Mouse (Mus musculus) MN1 (cell line): Measurements from ENCODE around the gene Arhgap44.
A peak's percentile ranks its signal among the peaks of the same experiment; 100 is the strongest.

ENCODE experiments used
- DNase-seq: peaks from one replicate; pipeline ENCODE4 v3.0.0-alpha.2; 2016; ENCODE audit warnings: low spot score

The Arhgap44 gene

GRCm38 (mm10) chr11:65003611-65004010 is 159.2 kb downstream of the Arhgap44 start:
- DNase-seq: no peak

- no peak for DNase-seq
Measured at GRCm38 (mm10) chr11:65001729-65002128, 161.0 kb downstream of the Arhgap44 start.

- no peak for DNase-seq
Measured at GRCm38 (mm10) chr11:64999685-65000084, 163.1 kb downstream of the Arhgap44 start.

- no peak for DNase-seq
Measured at GRCm38 (mm10) chr11:64998439-64998838, 164.3 kb downstream of the Arhgap44 start.

- no peak for DNase-seq
Measured at GRCm38 (mm10) chr11:64988556-64988955, 174.2 kb downstream of the Arhgap44 start.

GRCm38 (mm10) chr11:64979489-64979845 is 183.3 kb downstream of the Arhgap44 start:
- DNase-seq: peak; percentile 10

GRCm38 (mm10) chr11:64978720-64979488 is 183.9 kb downstream of the Arhgap44 start, which contains the start of gene Elac2:
Elac2 (plus strand) TSS chr11:64979038.
- peak; percentile 98 for DNase-seq

GRCm38 (mm10) chr11:64972418-64972817 is 190.3 kb downstream of the Arhgap44 start:
- DNase-seq: no peak

- no peak for DNase-seq
Measured at GRCm38 (mm10) chr11:64971471-64971988, 191.2 kb downstream of the Arhgap44 start.

GRCm38 (mm10) chr11:64968939-64969342 is 193.8 kb downstream of the Arhgap44 start:
- peak; percentile 83 for DNase-seq

- DNase-seq: peak; percentile 86
Measured at GRCm38 (mm10) chr11:64968507-64968906, 194.3 kb downstream of the Arhgap44 start.

- no peak for DNase-seq
Measured at GRCm38 (mm10) chr11:64962629-64963028, 200.1 kb downstream of the Arhgap44 start.

GRCm38 (mm10) chr11:64956962-64957729 is 205.6 kb downstream of the Arhgap44 start:
- DNase-seq: no peak
